Mouse (Mus musculus) limb, embryonic 12.5 days (tissue): ENCODE measurements around the gene 1700037H04Rik. TPM values are rescaled to one million over a fixed set of nuclear protein-coding genes. Genes with fewer than 3 reads are reported as not detected.

Experiments used
- ATAC-seq: fragments of 200-750 bp; cut with Nextera tagmentation; 2 replicates; pipeline ENCODE4 v1.8.0; 2017; ENCODE audit warnings: low read depth, moderate TSS enrichment; ENCODE audit not compliant: insufficient number of reproducible peaks, insufficient read depth, low FRiP score, low TSS enrichment
- H3K27ac ChIP-seq: fragments of 300-500 bp; sonication (generic); 2 replicates; pipeline ENCODE4 v1.5.1; 2016; ENCODE audit warnings: mild to moderate bottlenecking, moderate library complexity
- H3K27me3 ChIP-seq: fragments of 300-500 bp; sonication (generic); 2 replicates; pipeline ENCODE4 v1.6.1; 2016; ENCODE audit warnings: mild to moderate bottlenecking, moderate library complexity
- H3K36me3 ChIP-seq: fragments of 300-500 bp; sonication (generic); 2 replicates; pipeline ENCODE4 v1.6.1; 2016; ENCODE audit warnings: mild to moderate bottlenecking, moderate library complexity
- H3K4me1 ChIP-seq: fragments of 300-500 bp; sonication (generic); replicated peaks from 2 replicates; pipeline ENCODE4 v1.6.1; 2016
- H3K4me2 ChIP-seq: fragments of 300-500 bp; sonication (generic); 2 replicates; pipeline ENCODE4 v1.6.1; 2016; ENCODE audit warnings: mild to moderate bottlenecking, moderate library complexity
- H3K4me3 ChIP-seq: fragments of 300-500 bp; sonication (generic); replicated peaks from 2 replicates; pipeline ENCODE4 v1.5.1; 2016; ENCODE audit warnings: mild to moderate bottlenecking
- H3K9ac ChIP-seq: fragments of 300-500 bp; sonication (generic); replicated peaks from 2 replicates; pipeline ENCODE4 v1.6.1; 2016; ENCODE audit warnings: mild to moderate bottlenecking, moderate library complexity
- H3K9me3 ChIP-seq: fragments of 300-500 bp; sonication (generic); 2 replicates; pipeline ENCODE4 v1.6.1; 2016; ENCODE audit warnings: mild to moderate bottlenecking, moderate library complexity
- WGBS: fragments of 180-500 bp; shearing (Covaris S2); methylation state at CpG from one replicate; pipeline ENCODE4 v1.1.7; 2016; 5-methylcytosine and 5-hydroxymethylcytosine counted together
- polyA plus RNA-seq: library from polyadenylated mRNA; unstranded; fragments of >200 nt; fragmentation: Nextera tagmentation; extraction: Ambion mirVana; gene quantifications from 2 replicates; pipeline ENCODE4 v1.2.1, GENCODE M21; 2016

The 1700037H04Rik gene
- polyA plus RNA-seq, 1 experiment from 2014 or later: 58.2 TPM

DNA sequence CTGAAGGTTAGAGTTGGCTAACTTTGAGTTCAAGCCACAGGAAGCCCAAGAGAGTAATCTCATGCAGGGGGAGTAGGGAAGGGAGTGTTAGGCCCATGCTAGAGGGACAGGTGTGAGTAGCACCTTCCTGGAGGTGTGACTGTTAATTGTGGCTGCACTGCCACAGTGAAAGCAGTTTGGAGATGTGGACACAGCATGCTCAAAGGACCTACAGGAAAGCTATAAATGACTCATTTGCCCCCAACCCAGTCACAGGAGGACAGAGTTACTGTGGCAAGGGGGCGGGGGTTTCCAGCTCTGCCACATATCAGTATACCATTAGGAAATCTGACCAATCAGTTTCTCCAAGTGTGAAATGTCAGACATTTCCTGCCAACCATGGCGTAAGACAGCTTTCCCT, 14.3 kb downstream of the 1700037H04Rik start:
- H3K9me3 ChIP-seq: no peaks in the 10 kb centered on the region
- H3K27ac ChIP-seq: peak overlapping the region; percentile 41; the same call in 1 of the 2 replicates
- no peak overlapping the region for H3K9ac ChIP-seq
- H3K4me2 ChIP-seq: no peak overlapping the region
- no peak overlapping the region for H3K4me3 ChIP-seq
- WGBS: 72% methylated on average over 2 of the region's 2 CpGs
- peaks cover 97% of the 10 kb centered on the region for H3K36me3 ChIP-seq
- no peak for ATAC-seq
- H3K4me1 ChIP-seq: 0 out of 2 replicates have a peak, but pooled peaks cover 6% of the 10 kb centered on the region
- H3K27me3 ChIP-seq: no peaks in the 10 kb centered on the region

DNA sequence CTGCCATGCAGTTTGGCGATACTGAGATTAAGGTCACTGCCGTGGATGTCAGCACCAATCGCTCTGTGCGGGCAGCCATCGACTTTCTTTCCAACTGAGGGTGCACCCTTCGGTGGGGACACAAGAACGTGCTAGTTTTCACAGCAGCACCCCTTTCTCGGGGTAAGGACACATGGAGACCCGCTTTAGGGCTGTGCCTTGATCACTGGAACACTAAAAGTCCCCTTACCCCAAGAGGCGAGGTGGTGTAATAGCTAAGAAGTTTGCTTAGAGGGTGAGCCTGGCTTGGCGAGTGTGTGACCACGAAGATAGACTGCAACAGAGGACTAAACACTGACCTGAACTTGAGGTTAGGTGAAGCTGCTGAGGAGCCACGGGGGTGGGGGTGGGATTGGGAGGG, 14.8 kb downstream of the 1700037H04Rik start:
- H3K4me2 ChIP-seq: no peak overlapping the region
- H3K9me3 ChIP-seq: no peaks in the 10 kb centered on the region
- 54% methylated on average over 13 of the region's 13 CpGs for WGBS
- no peak for ATAC-seq
- no peak overlapping the region; the same call in 1 of the 2 replicates for H3K9ac ChIP-seq
- H3K4me1 ChIP-seq: 0 out of 2 replicates have a peak, but pooled peaks cover 6% of the 10 kb centered on the region
- no peak overlapping the region for H3K4me3 ChIP-seq
- no peaks in the 10 kb centered on the region for H3K27me3 ChIP-seq
- H3K36me3 ChIP-seq: peaks cover 97% of the 10 kb centered on the region
- H3K27ac ChIP-seq: no peak overlapping the region

DNA sequence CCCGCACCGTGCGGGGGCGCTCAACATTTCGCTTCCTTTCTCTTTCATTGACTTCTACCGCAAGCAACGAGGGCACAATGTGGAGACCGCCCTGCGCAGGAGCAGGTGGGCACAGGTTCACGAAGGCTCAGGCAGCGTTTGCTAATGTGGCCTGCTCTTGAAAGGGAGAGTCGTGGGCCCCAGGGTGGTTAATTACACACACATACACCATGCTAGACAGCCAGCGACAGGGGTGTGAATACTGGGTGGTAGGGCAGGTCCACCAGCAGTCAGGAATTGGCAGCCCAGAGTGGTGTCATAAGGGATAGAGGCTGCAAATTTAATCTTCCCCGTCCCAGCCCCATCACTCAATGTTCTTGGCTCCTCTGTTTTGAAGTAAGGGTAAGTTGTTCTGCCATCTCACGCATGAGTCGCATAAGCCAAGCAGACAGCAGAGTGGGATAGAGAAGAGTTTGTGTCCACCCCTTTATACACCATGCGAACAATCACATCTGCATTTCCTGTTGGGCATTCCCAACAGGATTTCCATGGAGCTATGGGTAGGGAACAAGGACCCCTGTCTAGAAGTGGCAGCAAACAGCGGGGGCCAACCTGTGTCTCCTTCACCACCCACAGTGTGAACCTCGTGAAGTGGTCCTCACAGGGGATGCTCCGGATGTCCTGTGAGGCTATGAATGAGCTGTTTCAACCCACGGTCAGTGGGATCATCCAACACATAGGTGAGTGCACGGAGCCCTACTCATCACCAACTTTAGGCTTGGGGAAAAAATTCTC, 16.7 kb downstream of the 1700037H04Rik start:
- Histone ChIP-seq H3K27ac (no peak overlapping the region), H3K4me2 (no peak overlapping the region), H3K36me3 (peaks cover 98% of the 10 kb centered on the region), H3K4me3 (no peak overlapping the region), H3K4me1 (0 out of 2 replicates have a peak, but pooled peaks cover 6% of the 10 kb centered on the region), H3K9ac (no peak overlapping the region), H3K27me3 (no peaks in the 10 kb centered on the region), H3K9me3 (no peaks in the 10 kb centered on the region)
- ATAC-seq: no peak
- WGBS: 69% methylated on average over 22 of the region's 22 CpGs

DNA sequence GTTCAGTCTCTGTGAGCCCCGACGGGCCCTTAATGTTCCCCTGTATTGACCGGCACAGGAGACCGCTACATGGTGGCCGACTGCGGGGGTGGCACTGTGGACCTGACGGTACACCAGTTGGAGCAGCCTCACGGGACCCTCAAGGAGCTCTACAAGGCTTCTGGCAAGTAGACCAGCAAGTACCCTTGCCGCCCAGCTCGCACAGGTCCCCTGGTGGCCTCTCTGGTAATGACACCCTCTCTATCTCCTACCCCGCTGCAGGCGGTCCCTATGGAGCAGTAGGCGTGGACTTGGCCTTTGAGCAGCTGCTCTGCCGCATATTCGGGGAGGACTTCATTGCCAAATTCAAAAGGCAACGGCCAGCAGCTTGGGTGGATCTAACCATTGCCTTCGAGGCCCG, 17.3 kb downstream of the 1700037H04Rik start:
- Histone ChIP-seq H3K9me3 (no peaks in the 10 kb centered on the region), H3K27ac (0 out of 2 replicates have a peak overlapping the region, but pooled peaks have one; percentile 12), H3K9ac (no peak overlapping the region), H3K27me3 (no peaks in the 10 kb centered on the region), H3K4me2 (no peak overlapping the region), H3K36me3 (peaks cover 98% of the 10 kb centered on the region), H3K4me3 (no peak overlapping the region), H3K4me1 (0 out of 2 replicates have a peak, but pooled peaks cover 6% of the 10 kb centered on the region)
- 0 out of 2 replicates have a peak, but pooled peaks have one; percentile 16 for ATAC-seq
- WGBS: 28% methylated on average over 18 of the region's 18 CpGs

DNA sequence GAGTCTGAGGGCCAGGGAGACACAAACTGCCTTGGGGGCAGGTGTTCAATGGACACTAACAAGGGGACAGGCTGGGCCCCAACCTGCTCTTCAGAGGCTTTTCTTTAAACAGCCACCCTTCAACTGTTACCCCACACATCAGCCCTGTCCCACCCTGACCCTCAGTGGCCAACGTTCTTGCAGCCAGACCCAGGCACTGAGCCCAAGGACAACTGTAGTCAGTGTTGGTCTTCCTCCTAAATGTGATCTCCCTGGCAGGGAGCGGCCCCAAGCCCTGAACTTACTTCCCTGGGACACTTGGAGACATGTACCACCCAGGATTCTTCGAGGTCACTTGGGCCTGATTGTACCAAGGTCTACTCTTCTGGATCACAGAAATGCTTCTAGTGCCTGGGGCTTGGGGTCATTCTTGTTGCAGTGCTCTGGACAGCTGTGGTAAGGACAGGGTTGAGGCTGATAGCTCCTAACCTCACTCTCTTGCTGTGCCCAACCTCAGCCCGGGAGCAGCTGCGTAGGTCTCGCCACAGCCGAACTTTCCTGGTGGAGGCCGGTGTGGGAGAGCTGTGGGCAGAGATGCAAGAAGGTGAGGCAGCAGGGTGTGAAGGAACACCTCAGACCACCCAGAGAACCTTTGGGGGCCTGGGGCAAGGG, 18.4 kb downstream of the 1700037H04Rik start:
- Histone ChIP-seq H3K4me3 (no peak overlapping the region), H3K27me3 (no peaks in the 10 kb centered on the region), H3K4me2 (no peak overlapping the region), H3K9me3 (no peaks in the 10 kb centered on the region), H3K9ac (no peak overlapping the region; the same call in 1 of the 2 replicates), H3K4me1 (0 out of 2 replicates have a peak, but pooled peaks cover 6% of the 10 kb centered on the region), H3K27ac (no peak overlapping the region), H3K36me3 (peaks cover 98% of the 10 kb centered on the region)
- ATAC-seq: no peak
- WGBS: 89% methylated on average over 8 of the region's 8 CpGs

DNA sequence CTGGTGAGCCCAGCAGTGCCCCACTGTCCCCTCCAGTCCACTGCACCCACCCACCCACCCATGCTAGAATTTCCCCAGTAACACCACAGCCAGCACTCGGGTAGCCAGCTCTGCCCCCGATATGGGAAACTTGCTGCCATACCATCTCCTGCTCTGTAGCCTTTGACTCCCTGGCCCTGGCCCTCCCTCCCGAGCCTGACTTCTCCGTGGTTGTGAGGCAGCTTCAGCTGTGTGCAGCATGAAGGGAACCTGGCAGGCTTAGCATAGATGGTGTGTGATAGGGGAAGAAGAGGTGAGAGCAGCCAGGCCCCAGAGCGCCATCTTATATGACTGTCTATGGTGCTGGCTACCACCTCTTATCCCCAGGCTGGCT, 19.4 kb downstream of the 1700037H04Rik start:
- no peaks in the 10 kb centered on the region for H3K27me3 ChIP-seq
- no peak overlapping the region for H3K4me3 ChIP-seq
- no peak overlapping the region for H3K9ac ChIP-seq
- 69% methylated on average over 5 of the region's 5 CpGs for WGBS
- 0 out of 2 replicates have a peak, but pooled peaks cover 8% of the 10 kb centered on the region for H3K4me1 ChIP-seq
- H3K27ac ChIP-seq: no peak overlapping the region
- no peaks in the 10 kb centered on the region for H3K9me3 ChIP-seq
- H3K36me3 ChIP-seq: peaks cover 98% of the 10 kb centered on the region
- H3K4me2 ChIP-seq: no peak overlapping the region
- ATAC-seq: no peak

DNA sequence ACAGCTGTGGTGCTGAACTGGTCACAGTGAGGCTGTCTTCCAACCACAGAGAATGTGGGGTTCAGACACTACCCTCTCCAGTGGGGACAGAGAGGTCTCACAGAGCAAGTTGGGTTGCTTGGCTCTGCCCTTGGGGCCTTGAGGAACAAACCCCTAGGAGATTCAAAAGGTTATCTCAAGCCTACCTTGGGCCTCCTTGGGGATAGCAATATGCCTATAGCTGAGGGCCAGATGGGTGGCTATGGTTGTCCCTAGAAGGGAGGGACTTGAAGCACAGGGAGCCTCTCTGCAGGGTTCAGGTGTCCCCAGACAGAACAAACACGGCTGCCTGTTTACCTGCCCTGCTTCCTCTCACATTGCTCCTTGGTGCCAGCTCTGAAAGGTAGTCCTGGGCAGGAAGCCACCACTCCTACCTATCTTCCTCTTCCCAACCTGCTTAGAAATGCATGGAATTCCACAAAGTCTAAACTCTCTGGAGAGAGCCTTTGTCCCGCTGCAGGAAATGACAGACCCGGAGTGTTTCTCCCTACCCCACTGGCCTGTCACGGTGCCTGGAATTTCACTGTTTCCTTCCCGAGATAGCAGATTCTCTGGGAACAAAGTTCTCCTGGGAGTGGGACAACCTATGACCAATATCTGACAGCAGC, 19.9 kb downstream of the 1700037H04Rik start:
- H3K4me1 ChIP-seq: peaks cover 10% of the 10 kb centered on the region
- H3K9me3 ChIP-seq: no peaks in the 10 kb centered on the region
- no peak for ATAC-seq
- WGBS: 52% methylated on average over 5 of the region's 5 CpGs
- no peak overlapping the region for H3K4me3 ChIP-seq
- H3K4me2 ChIP-seq: no peak overlapping the region
- H3K27me3 ChIP-seq: no peaks in the 10 kb centered on the region
- H3K27ac ChIP-seq: no peak overlapping the region
- H3K9ac ChIP-seq: no peak overlapping the region
- H3K36me3 ChIP-seq: peaks cover 98% of the 10 kb centered on the region

DNA sequence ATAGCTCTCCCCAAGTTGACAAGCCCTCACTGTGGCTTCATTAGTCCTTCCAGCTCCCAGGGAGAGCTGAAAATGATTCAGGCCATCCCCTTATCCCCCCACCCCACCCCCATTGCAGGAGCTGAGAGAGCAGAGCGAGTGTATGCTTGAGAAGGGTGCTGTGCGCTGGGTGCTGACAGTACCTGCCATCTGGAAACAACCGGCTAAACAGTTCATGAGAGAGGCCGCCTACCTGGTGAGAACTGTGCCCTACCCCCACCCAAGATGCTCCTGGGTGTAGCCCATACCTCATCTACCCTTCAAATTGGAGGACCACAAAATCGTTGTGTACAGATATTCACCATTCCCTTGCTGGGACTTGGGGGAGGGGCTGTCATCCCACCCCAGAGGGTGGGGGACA, 20.6 kb downstream of the 1700037H04Rik start:
- Histone ChIP-seq H3K4me1 (peaks cover 17% of the 10 kb centered on the region), H3K27ac (no peak overlapping the region), H3K4me3 (no peak overlapping the region), H3K4me2 (no peak overlapping the region), H3K27me3 (no peaks in the 10 kb centered on the region), H3K9ac (no peak overlapping the region), H3K36me3 (peaks cover 98% of the 10 kb centered on the region), H3K9me3 (no peaks in the 10 kb centered on the region)
- ATAC-seq: no peak
- 82% methylated on average over 5 of the region's 5 CpGs for WGBS

DNA sequence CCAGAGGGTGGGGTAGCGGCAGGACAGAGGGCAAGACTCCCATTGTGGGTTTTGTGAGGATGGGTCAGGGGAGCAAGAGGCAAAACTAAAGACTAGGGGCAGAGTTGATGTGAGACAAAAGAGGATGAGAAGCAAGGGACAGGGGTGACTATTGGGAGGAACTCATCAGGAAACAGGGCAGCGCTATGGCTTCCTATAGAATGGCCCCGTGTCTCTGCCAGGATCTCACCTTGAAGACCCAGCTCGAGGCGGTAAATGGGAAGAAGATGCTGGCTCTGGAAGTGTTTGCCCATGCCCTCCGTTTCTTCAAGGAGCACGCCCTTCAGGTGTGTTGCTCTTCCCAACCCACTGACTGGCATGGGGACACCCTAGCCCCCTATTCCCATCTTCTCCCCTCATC, 21.1 kb downstream of the 1700037H04Rik start:
- no peak overlapping the region for H3K27ac ChIP-seq
- no peak for ATAC-seq
- H3K4me1 ChIP-seq: peaks cover 22% of the 10 kb centered on the region
- H3K36me3 ChIP-seq: peaks cover 100% of the 10 kb centered on the region
- H3K27me3 ChIP-seq: no peaks in the 10 kb centered on the region
- 97% methylated on average over 7 of the region's 7 CpGs for WGBS
- H3K9me3 ChIP-seq: no peaks in the 10 kb centered on the region
- no peak overlapping the region for H3K9ac ChIP-seq
- no peak overlapping the region for H3K4me3 ChIP-seq
- H3K4me2 ChIP-seq: no peak overlapping the region

DNA sequence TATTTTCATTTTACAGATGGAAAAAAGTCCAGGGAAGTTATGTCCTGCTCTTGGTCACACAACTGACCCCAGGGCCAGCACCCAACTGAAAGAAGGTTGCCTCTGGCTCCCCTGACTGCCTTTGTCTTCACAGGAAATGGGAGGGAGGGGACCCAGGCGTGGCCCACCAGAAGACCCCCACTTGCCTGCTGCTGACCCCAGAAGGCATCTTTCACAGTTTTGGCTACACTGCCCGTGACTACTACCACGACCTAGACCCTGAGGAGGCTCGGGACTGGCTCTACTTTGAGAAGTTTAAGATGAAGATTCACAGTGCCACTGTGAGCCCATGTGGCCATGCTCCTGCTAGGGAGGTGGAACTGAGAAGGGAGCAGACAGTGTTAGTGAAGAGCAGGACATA, 21.6 kb downstream of the 1700037H04Rik start:
- no peak for ATAC-seq
- Histone ChIP-seq H3K4me2 (no peak overlapping the region), H3K36me3 (peaks cover 96% of the 10 kb centered on the region), H3K9ac (no peak overlapping the region), H3K4me3 (no peak overlapping the region), H3K27ac (no peak overlapping the region), H3K27me3 (no peaks in the 10 kb centered on the region), H3K9me3 (no peaks in the 10 kb centered on the region), H3K4me1 (peaks cover 22% of the 10 kb centered on the region)
- WGBS: 92% methylated on average over 4 of the region's 4 CpGs

DNA sequence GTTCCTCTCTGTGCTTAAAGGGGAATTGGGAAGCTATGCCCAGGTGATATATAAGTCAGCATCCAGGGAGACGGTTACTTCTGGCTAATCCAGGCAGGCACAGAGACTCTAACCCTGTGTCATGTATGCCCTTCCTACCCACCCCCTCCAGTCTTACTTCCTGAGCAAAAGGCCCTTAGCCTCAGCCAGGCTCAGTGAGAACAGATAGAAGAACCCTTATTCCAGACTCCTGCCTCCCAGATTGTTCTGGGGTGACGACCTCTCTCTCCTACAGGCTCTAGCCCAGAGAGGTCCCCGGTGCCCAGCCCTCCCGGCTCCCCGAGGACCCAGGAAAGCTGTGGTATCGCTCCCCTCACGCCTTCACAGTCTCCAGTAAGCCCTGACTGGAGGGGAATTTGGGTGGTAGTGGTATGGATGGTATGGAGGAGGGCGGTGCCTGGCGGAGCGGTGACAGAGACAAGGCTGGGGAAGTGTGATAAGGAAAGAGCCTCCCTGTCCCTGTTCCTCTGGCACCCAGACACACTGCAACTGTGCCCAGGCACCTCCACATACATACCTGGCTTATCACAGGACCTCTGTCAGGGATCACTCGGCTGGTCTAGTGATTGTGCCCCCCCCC, 24.3 kb downstream of the 1700037H04Rik start:
- Histone ChIP-seq H3K9me3 (no peaks in the 10 kb centered on the region), H3K27ac (0 out of 2 replicates have a peak overlapping the region, but pooled peaks have one; percentile 4), H3K4me1 (peaks cover 19% of the 10 kb centered on the region), H3K27me3 (no peaks in the 10 kb centered on the region), H3K4me2 (no peak overlapping the region), H3K4me3 (no peak overlapping the region), H3K36me3 (peaks cover 86% of the 10 kb centered on the region), H3K9ac (0 out of 2 replicates have a peak overlapping the region, but pooled peaks have one; percentile 18)
- ATAC-seq: peak; percentile 60; the same call in 1 of the 2 replicates
- 56% methylated on average over 11 of the region's 11 CpGs for WGBS
